Mouse (Mus musculus): Measurements from ENCODE around the gene AI413582. TPM values are rescaled to one million over a fixed set of nuclear protein-coding genes. Genes with fewer than 3 reads are reported as not detected.

AI413582 gene
- total RNA-seq (2014; rRNA removed) (4.5 and 4.9 TPM in 2 replicates), polyA plus RNA-seq (2012; rRNA removed) (11.3 and 12.9 TPM in 2 replicates)

GRCm38 (mm10) chr17:27565163-27565941, at the start of gene AI413582:
Gene AI413582 (minus strand): TSS chr17:27565756.
- H3K9ac ChIP-seq (ENCODE audit: low read depth, low read length), result peak within 1 kb of the TSS; percentile 76
- peak; percentile 87 for TF ChIP-seq CTCF (IDR thresholded peaks at IDR 0.05; ENCODE audit: low read depth, low read length)
- TF ChIP-seq POLR2A (IDR thresholded peaks at IDR 0.05; ENCODE audit: extremely low read depth, insufficient read depth, low read length), result peak; percentile 39; the same call in 1 of the 2 replicates
- H3K27ac ChIP-seq (replicated peaks; ENCODE audit: insufficient read depth, low read depth, low read length), result no peak within 1 kb of the TSS
- under 1% methylated on average over 58 of the region's 58 CpGs for WGBS
- no peaks in the 10 kb centered on the region for H3K27me3 ChIP-seq (ENCODE audit: control insufficient read depth, insufficient read depth, low read length)
- H3K79me2 ChIP-seq (ENCODE audit: control insufficient read depth, insufficient read depth, low read length), result no peaks in the 10 kb centered on the region
- peaks cover 5% of the 10 kb centered on the region; the same call in 1 of the 2 replicates for H3K4me1 ChIP-seq (ENCODE audit: control insufficient read depth, insufficient read depth, low read length)
- H3K36me3 ChIP-seq (ENCODE audit: control insufficient read depth, insufficient read depth, low read length), result no peaks in the 10 kb centered on the region
- peak; percentile 66 for DNase-seq (ENCODE audit: extremely low read depth, low read depth, low spot score)
- H3K4me3 ChIP-seq (ENCODE audit: insufficient read depth, low read depth, low read length), result peak within 1 kb of the TSS; percentile 70

DNA sequence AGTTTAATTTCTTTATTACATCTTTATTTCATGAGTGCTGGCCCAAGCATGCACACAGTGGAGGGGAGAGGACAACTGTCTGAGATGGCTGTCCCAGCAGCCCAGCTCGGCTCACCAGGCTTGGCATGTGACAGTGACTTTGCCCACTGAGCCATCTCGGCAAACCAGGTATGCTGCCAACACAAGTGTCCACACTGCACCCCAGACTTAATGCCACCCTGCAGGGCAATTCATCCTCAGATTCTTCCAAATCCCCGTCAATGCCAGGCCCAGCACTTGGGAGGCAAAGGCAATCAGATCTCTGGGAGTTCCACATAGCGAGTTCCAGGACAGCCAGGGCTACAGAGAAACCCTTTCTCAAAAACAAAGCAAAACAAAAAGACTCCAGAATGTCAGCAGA, 47.5 kb upstream of the AI413582 start:
- Histone ChIP-seq H3K27ac (replicated peaks; ENCODE audit: insufficient read depth, low read depth, low read length) (no peak overlapping the region), H3K4me1 (ENCODE audit: control insufficient read depth, insufficient read depth, low read length) (peaks cover 8% of the 10 kb centered on the region), H3K9ac (ENCODE audit: low read depth, low read length) (no peak overlapping the region), H3K79me2 (ENCODE audit: control insufficient read depth, insufficient read depth, low read length) (peaks cover 73% of the 10 kb centered on the region), H3K4me3 (ENCODE audit: insufficient read depth, low read depth, low read length) (no peak overlapping the region), H3K36me3 (ENCODE audit: control insufficient read depth, insufficient read depth, low read length) (no peaks in the 10 kb centered on the region), H3K27me3 (ENCODE audit: control insufficient read depth, insufficient read depth, low read length) (no peaks in the 10 kb centered on the region)
- TF ChIP-seq POLR2A (IDR thresholded peaks at IDR 0.05; ENCODE audit: extremely low read depth, insufficient read depth, low read length), result no peak
- TF ChIP-seq CTCF (IDR thresholded peaks at IDR 0.05; ENCODE audit: low read depth, low read length), result no peak
- DNase-seq (ENCODE audit: extremely low read depth, low read depth, low spot score), result no peak
- 63% methylated on average over 4 of the region's 4 CpGs for WGBS

DNA sequence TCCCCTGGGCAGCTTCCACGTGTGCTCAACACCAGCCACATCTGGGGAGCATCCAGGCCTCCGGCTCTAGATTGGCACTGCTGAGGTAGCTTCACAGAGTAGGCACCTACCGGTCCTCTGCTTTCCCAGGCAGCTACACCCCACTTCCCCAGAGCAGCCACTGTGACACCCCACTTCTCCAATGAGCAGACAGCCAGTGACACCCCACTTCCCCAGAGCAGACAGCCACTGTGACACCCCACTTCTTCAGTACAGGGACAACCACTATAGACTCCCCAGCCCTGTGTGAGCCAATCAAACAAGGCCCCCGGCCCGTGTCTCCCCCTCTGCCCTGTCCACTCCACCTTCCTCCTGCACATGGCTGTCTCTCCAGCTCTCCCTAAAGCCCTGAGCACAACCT, 46.4 kb upstream of the AI413582 start:
- WGBS, result 77% methylated on average over 5 of the region's 5 CpGs
- no peaks in the 10 kb centered on the region for H3K36me3 ChIP-seq (ENCODE audit: control insufficient read depth, insufficient read depth, low read length)
- DNase-seq (ENCODE audit: extremely low read depth, low read depth, low spot score), result no peak
- no peaks in the 10 kb centered on the region for H3K27me3 ChIP-seq (ENCODE audit: control insufficient read depth, insufficient read depth, low read length)
- H3K79me2 ChIP-seq (ENCODE audit: control insufficient read depth, insufficient read depth, low read length), result peaks cover 68% of the 10 kb centered on the region
- no peak overlapping the region for H3K4me3 ChIP-seq (ENCODE audit: insufficient read depth, low read depth, low read length)
- TF ChIP-seq POLR2A (IDR thresholded peaks at IDR 0.05; ENCODE audit: extremely low read depth, insufficient read depth, low read length) (no peak), CTCF (IDR thresholded peaks at IDR 0.05; ENCODE audit: low read depth, low read length) (no peak)
- peaks cover 8% of the 10 kb centered on the region for H3K4me1 ChIP-seq (ENCODE audit: control insufficient read depth, insufficient read depth, low read length)
- H3K9ac ChIP-seq (ENCODE audit: low read depth, low read length), result no peak overlapping the region
- no peak overlapping the region for H3K27ac ChIP-seq (replicated peaks; ENCODE audit: insufficient read depth, low read depth, low read length)

DNA sequence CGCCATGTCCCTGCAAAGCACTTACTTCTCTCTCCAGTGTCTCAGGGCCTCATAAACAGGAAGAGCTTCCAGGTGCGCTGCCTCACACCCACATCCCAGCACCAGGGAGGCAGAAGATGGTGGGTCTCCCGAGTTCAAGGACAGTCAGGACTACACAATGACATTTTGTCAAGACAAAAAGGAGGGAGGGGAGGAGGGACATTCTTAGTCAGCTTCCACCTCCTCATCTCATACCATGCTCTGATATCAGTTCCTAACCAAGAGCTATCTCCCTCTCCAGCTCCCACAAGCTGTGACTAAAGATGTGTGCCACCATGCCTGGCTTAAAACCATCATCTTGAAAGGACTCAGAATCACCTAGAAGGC, 45.9 kb upstream of the AI413582 start:
- WGBS, result 65% methylated on average over 3 of the region's 3 CpGs
- Histone ChIP-seq H3K79me2 (ENCODE audit: control insufficient read depth, insufficient read depth, low read length) (peaks cover 68% of the 10 kb centered on the region), H3K36me3 (ENCODE audit: control insufficient read depth, insufficient read depth, low read length) (no peaks in the 10 kb centered on the region), H3K27me3 (ENCODE audit: control insufficient read depth, insufficient read depth, low read length) (no peaks in the 10 kb centered on the region), H3K4me3 (ENCODE audit: insufficient read depth, low read depth, low read length) (no peak overlapping the region), H3K9ac (ENCODE audit: low read depth, low read length) (no peak overlapping the region), H3K4me1 (ENCODE audit: control insufficient read depth, insufficient read depth, low read length) (peaks cover 8% of the 10 kb centered on the region), H3K27ac (replicated peaks; ENCODE audit: insufficient read depth, low read depth, low read length) (no peak overlapping the region)
- no peak for DNase-seq (ENCODE audit: extremely low read depth, low read depth, low spot score)
- TF ChIP-seq POLR2A (IDR thresholded peaks at IDR 0.05; ENCODE audit: extremely low read depth, insufficient read depth, low read length), result no peak
- TF ChIP-seq CTCF (IDR thresholded peaks at IDR 0.05; ENCODE audit: low read depth, low read length), result no peak

DNA sequence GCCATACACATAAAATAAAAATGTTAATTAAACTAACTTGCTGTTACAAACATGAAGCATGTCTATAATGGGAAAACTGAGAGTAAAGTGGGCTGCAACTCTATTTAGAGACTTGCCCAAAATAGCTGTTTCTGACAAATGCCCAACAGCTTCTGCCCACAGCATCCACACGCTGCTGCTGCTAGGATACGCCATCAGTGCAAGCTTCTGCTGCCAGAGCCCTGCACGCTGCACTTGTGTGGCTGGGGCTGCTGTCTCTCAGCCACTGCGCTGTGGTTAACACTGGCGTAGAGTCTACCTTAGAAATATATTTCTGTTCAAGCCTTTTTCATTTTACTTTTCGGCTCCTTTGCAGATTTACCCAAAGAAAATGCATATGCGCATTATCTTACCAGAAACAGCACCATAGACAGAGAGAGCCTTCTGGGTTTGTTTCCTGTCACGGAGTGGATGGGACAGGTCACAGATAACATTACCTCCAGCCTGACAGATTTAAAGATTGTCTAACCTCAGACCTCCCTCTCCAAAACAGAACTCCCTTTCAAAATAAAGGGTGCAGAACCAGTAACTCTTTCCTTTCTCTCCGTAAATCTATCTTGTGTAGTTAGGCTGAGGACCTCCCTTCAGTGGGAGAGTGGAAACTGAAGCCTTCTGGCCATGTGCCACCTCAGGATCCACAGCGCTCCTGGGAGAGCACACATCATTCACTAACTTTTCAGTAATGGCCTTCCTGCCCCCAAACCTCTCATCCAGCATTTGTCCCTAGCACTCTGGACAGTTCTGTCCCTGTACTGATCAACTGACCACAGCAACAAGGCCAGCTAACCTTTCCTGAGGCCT, 45.3 kb upstream of the AI413582 start:
- no peak overlapping the region for H3K4me3 ChIP-seq (ENCODE audit: insufficient read depth, low read depth, low read length)
- TF ChIP-seq POLR2A (IDR thresholded peaks at IDR 0.05; ENCODE audit: extremely low read depth, insufficient read depth, low read length) (no peak), CTCF (IDR thresholded peaks at IDR 0.05; ENCODE audit: low read depth, low read length) (no peak)
- no peak overlapping the region for H3K27ac ChIP-seq (replicated peaks; ENCODE audit: insufficient read depth, low read depth, low read length)
- no peaks in the 10 kb centered on the region for H3K36me3 ChIP-seq (ENCODE audit: control insufficient read depth, insufficient read depth, low read length)
- peaks cover 8% of the 10 kb centered on the region for H3K4me1 ChIP-seq (ENCODE audit: control insufficient read depth, insufficient read depth, low read length)
- H3K79me2 ChIP-seq (ENCODE audit: control insufficient read depth, insufficient read depth, low read length), result peaks cover 70% of the 10 kb centered on the region
- no peak for DNase-seq (ENCODE audit: extremely low read depth, low read depth, low spot score)
- no peak overlapping the region for H3K9ac ChIP-seq (ENCODE audit: low read depth, low read length)
- no peaks in the 10 kb centered on the region for H3K27me3 ChIP-seq (ENCODE audit: control insufficient read depth, insufficient read depth, low read length)
- WGBS, result 83% methylated on average over 10 of the region's 10 CpGs

All from liver, adult 2 months (tissue).